Mouse (Mus musculus) hematopoietic stem cell, adult 5-6 weeks (primary cell): Measurements from ENCODE around the gene Slc26a10. TPM values are rescaled to one million over a fixed set of nuclear protein-coding genes. Genes with fewer than 3 reads are reported as not detected.
A peak's percentile ranks its signal among the peaks of the same experiment; 100 is the strongest.

Experiments used
- ATAC-seq, 2 experiments: fragments of 125-278 bp in 1 of 2; replicated peaks in 1 of 2; 2 replicates each; pipeline ENCODE4 v1.8.0; 2016 to 2017; ENCODE audit warnings: inconsistent platforms in 2 of 2, mild to moderate bottlenecking in 2 of 2, moderate number of reproducible peaks in 2 of 2, low read depth in 1 of 2, moderate TSS enrichment in 1 of 2; ENCODE audit not compliant: low FRiP score in 2 of 2, poor library complexity in 2 of 2, severe bottlenecking in 2 of 2, insufficient read depth in 1 of 2, low TSS enrichment in 1 of 2
- total RNA-seq: library from RNA; stranded (forward); fragments of 172-1452, 232-1000 nt; gene quantifications from 2 replicates; pipeline ENCODE4 v1.2.3, GENCODE M21; 2017

The Slc26a10 gene
- 0.30 and 0.50 TPM in 2 replicates for total RNA-seq

- no peak for ATAC-seq
These were observed at the start of gene Slc26a10 for GRCm38 (mm10) chr10:127179871-127180694. TSS of gene Slc26a10 (minus strand) at chr10:127180645.

- ATAC-seq, result peak; percentile 34 to 43; a peak in 1 of 4 replicates
These were observed 48.5 kb upstream of the Slc26a10 start for GRCm38 (mm10) chr10:127228897-127229296.

DNA sequence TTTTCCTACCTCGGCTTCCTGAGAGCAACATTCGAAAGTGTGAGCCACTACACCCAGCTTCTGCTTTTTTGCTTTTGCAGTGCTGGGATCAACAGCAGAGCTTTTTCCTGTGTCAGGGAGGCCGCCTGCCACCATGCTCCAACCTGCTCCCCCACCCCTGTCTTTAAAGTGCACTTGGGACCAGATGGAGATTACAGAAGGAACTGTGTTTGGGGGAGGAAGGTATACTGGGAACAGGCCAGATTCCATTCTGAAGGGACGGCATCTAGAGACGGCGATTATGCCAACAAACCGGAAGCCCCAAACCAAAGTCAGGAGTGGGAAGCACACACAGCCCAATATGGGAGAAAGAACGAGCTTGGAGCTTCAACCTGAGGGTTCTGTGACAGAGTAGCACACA lies 46.7 kb upstream of the Slc26a10 start:
- peak; percentile 29 to 55; a peak in 3 of 4 replicates for ATAC-seq

GRCm38 (mm10) chr10:127226318-127226895 lies 46.0 kb upstream of the Slc26a10 start:
- ATAC-seq, result no peak

DNA sequence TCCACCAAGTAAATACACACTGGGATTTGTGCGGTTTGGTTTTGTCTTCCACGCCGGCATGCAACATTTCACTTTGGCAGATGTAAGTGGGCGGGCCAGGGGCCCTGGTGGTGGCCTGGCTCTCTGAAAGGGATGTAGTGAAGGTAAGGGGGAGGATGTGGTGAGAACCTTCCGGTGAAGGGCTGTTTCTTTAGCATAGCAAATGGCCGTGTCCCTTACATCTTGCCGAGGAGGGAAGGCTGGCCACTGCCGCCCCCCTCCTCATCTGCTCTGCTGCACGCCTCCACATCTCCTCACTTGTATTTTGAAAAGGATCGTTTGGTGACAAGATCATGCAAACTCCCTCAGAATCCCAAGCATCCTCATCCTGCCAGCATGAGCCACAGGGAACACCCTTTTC lies 45.3 kb upstream of the Slc26a10 start:
- peak; percentile 81 to 82 for ATAC-seq

GRCm38 (mm10) chr10:127225213-127225612 lies 44.8 kb upstream of the Slc26a10 start:
- ATAC-seq, result no peak

- no peak for ATAC-seq
These were observed 37.9 kb upstream of the Slc26a10 start for GRCm38 (mm10) chr10:127218339-127218738.

GRCm38 (mm10) chr10:127217177-127217576 lies 36.7 kb upstream of the Slc26a10 start:
- ATAC-seq, result no peak

DNA sequence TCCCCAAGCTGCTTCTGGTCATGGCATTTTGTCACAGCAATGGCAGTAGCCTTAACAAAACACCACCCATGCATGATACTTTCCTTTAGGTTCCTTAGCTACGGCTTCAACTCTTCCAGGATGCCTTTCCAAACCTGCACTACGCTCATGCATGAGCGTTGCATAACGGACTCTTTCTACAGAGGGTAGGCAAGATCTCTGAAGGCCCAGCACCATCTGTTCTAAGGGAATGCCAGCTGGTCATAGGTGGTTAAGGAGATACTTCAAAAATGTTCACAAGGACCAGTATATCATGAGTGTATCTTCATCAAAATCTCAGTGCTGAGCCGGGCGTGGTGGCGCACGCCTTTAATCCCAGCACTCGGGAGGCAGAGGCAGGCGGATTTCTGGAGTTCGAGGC lies 36.0 kb upstream of the Slc26a10 start:
- ATAC-seq, result no peak

- no peak for ATAC-seq
These were observed 34.0 kb upstream of the Slc26a10 start for GRCm38 (mm10) chr10:127214422-127214803.

- no peak for ATAC-seq
These were observed 33.4 kb upstream of the Slc26a10 start for GRCm38 (mm10) chr10:127213704-127214421.

DNA sequence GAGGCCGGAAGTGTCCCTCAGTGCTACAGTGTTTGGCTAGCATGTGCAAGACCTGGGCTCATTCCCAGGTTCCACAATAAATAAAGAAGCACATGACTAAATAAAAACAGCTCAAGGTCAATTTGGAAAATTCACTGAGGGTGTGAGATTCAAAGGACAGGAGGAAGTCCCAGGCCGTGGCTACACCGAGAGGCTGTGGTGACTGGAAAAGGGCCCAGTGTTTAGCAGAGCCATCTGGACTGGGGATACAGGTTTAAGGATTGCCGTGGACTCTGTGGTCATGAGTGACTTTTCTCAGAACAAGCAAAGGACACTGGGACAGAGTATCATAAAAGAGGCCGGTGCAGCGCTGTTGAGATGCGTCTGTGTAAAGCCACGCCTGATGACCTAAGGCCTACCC lies 32.8 kb upstream of the Slc26a10 start:
- no peak for ATAC-seq

DNA sequence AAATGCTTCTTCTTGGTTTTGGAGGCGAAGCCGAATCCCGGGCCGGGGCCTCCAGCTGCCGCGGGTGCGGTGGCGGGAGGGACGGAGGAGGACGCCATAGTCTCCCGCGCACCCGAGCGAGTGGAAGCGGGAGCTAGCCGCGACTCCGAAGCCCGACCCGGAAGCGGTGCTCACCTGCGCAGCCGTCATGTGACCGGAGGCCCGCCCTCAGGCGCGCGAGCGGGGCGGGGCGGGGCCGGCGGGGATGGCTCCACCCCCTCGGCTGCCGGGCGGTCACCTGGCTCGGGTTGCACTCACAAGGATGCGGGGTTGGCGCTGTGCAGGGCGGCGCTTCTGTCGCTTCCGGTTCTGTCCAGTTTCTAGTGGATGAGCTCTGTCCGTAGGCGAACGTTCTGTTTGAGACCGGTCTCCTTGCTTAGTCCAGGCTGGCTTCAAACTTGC lies 31.0 kb upstream of the Slc26a10 start, which contains the start of gene Pip4k2c:
Gene Pip4k2c, minus strand, starts transcription at position 172 of the 441 bp plus-strand sequence.
- ATAC-seq, result peak; percentile 86 to 89

GRCm38 (mm10) chr10:127210961-127211405 lies 30.5 kb upstream of the Slc26a10 start:
- peak in 1 of 2 experiments; percentile 30; a peak in 1 of 4 replicates for ATAC-seq

GRCm38 (mm10) chr10:127209928-127210570 lies 29.6 kb upstream of the Slc26a10 start:
- no peak for ATAC-seq

DNA sequence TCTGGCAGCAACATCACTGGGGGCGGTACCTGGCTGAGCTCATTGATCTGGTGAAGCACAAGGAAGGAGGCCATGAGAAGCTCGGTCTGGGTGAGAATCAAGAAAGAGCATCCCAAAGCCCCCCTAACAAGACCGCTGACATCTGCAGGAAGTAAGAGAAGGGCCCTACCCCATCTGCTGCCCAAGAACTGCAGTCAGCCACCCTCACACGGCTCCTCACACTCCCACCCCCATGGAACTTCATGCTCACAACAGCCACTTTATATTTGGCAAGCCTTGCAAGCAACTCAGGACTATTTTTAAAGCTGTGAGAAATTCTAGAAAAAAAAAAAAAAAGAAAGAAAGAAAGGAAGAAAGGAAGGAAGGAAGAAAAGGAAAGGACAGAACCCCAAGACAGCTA lies 28.5 kb upstream of the Slc26a10 start:
- ATAC-seq, result no peak

DNA sequence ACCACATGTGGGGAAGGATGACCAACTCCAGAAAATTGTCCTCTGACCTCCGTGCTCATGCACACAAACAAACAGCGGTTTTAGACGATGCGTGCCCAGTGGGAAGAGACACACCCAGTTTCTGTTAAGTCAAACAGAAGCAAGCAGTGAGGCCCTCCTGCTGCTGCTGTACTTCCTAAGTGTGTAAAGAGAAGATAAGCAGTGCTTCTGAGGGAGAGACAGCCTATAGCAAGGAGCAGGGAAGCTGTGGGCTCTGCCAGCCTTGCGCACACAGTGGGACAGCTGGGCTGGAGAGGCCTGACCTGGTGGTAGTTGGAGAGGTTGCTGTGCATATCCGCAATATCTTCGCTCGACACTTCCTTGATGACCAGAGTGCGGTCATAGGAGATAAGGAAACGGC lies 24.9 kb upstream of the Slc26a10 start:
- peak in 1 of 2 experiments; percentile 34; a peak in 1 of 4 replicates for ATAC-seq
